Mouse (Mus musculus): ENCODE results near the gene Eif3l. TPM values are rescaled to one million over a fixed set of nuclear protein-coding genes. Genes with fewer than 3 reads are reported as not detected.

The Eif3l gene
- polyA plus RNA-seq, 1 experiment from 2014 or later: 99.3 TPM

DNA sequence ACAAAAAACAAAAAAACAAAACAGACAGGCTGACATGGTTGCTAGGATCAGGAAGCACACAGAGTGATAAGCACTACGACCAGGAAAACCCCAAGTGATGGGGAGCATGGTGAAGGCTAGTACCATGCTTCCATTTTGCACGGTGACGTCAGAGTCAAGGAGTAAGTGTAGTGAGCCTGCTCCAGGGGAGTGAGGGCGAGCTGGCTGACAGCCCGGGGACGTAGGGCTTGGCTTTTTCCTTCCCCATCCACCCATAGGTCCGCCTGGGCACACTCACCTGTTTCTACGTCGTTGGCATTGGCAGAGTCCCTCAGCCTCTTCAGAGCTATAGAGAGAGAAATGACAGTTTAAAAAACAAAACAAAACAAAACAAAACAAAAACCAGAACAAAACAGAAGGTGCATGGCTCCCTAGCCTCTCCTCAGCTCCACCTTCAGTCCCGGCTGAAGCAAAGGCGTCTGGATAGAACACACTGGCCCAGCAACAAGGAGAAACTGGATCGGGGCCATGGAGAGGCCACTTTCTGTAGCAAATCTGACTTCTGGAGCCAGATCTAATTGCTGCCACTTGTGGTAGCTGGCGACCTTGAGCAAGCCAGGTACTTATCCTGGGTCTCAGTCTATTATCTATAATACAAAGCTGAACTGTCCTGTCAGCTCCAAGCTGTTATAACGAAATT is 14.0 kb upstream of the Eif3l start:
- ATAC-seq (no peak), DNase-seq (ENCODE audit: low spot score) (peak; percentile 42)
- no peaks in the 10 kb centered on the region for H3K9me3 ChIP-seq (ENCODE audit: low read length)
- no peak overlapping the region for H3K9ac ChIP-seq (replicated peaks; ENCODE audit: low read depth)
- WGBS: 60% methylated on average over 14 of the region's 14 CpGs
- TF ChIP-seq EP300 (IDR thresholded peaks at IDR 0.05) (no peak), CTCF (IDR thresholded peaks at IDR 0.05) (no peak)
- H3K27me3 ChIP-seq (replicated peaks; ENCODE audit: insufficient read depth, low read length): no peaks in the 10 kb centered on the region
- H3K4me1 ChIP-seq (ENCODE audit: insufficient read depth, low read depth, low read length): no peaks in the 10 kb centered on the region
- peaks cover 4% of the 10 kb centered on the region for H3K36me3 ChIP-seq (ENCODE audit: insufficient read depth, low read length)
- H3K27ac ChIP-seq (ENCODE audit: low read length): peak overlapping the region; percentile 22; the same call in 1 of the 2 replicates
- no peak overlapping the region for H3K4me3 ChIP-seq (ENCODE audit: low read depth, low read length)
- H3K4me2 ChIP-seq (replicated peaks; ENCODE audit: low read depth, low read length): no peak overlapping the region

DNA sequence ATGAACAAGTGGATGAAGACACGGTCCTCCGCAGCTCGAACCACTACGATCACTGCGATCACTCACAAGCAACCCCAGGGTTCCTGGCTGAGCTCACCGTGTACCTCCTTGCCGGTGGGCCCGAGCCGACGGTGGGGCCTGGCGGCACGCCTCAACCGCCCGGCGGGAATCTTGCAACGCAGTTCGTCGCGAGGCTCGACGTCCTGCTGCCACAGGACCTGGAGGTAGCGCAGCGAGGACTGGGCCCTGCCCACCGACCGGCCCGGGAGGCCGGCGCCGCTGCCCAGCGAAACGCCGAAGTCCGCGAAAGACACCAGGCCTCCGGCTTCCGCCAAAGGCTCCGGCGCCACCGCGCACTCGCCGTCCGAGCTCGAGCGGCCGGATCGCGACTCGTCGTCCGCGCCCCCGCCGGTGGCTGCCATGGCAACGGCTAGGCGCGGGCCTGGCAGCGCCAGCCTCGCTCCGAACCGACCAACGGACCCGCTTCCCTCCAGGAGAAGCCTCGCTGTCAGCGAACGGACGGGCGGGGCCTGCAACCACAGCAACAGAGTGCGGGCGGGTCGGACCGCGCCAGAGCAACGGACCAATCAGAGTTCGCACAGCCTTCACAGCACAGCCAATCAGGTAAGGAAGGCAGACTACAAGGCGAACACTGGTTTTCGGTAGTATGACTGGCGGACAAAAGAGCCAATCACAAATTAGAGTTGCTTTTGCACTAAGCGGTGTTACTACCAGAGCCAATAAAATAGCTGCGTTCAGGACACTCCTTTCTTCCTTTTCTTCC is 12.4 kb upstream of the Eif3l start, which contains the start of gene Ankrd54:
Gene Ankrd54, minus strand, starts transcription at position 518 of the 784 bp plus-strand sequence.
- Histone ChIP-seq H3K36me3 (ENCODE audit: insufficient read depth, low read length) (peaks cover 4% of the 10 kb centered on the region; the same call in 1 of the 2 replicates), H3K4me3 (ENCODE audit: low read depth, low read length) (peak within 1 kb of the TSS; percentile 80), H3K27ac (ENCODE audit: low read length) (peak within 1 kb of the TSS; percentile 77), H3K4me1 (ENCODE audit: insufficient read depth, low read depth, low read length) (no peaks in the 10 kb centered on the region), H3K9me3 (ENCODE audit: low read length) (no peaks in the 10 kb centered on the region), H3K27me3 (replicated peaks; ENCODE audit: insufficient read depth, low read length) (no peaks in the 10 kb centered on the region), H3K4me2 (replicated peaks; ENCODE audit: low read depth, low read length) (peak within 1 kb of the TSS; percentile 83), H3K9ac (replicated peaks; ENCODE audit: low read depth) (peak within 1 kb of the TSS; percentile 78)
- DNase-seq (ENCODE audit: low spot score) (peak; percentile 100), ATAC-seq (peak; percentile 99)
- TF ChIP-seq EP300 (IDR thresholded peaks at IDR 0.05): no peak; the same call in 1 of the 2 replicates
- TF ChIP-seq CTCF (IDR thresholded peaks at IDR 0.05): no peak
- 2% methylated on average over 70 of the region's 80 CpGs for WGBS

DNA sequence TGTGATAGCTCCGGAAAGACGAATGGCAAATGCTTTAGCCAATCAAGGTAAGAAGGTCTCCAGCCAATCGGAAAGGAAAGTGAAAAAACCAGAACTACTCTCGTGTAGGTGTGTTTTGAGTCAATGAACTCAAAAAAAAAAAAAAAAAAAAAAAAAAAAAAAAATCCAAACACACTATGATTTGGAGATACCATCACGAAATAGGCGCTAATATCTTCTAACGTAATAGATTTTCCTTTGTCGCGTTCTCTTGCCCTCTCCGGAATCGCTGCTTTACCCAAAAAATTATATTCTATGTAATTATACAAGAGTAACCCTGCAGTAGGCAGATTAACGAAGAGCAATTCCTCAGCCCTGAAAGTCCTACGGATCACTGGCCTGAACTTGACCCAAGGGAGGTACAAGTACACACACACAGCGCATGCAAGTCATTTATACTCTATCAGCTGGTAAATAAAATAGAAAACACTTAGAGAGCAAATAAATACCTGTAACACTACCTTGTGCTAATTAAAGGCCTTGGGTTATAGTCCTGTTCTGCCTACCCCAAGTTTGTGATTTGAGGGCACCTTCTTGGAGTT is 11.7 kb upstream of the Eif3l start:
- Histone ChIP-seq H3K9me3 (ENCODE audit: low read length) (no peaks in the 10 kb centered on the region), H3K9ac (replicated peaks; ENCODE audit: low read depth) (no peak overlapping the region), H3K27me3 (replicated peaks; ENCODE audit: insufficient read depth, low read length) (no peaks in the 10 kb centered on the region), H3K4me2 (replicated peaks; ENCODE audit: low read depth, low read length) (peak overlapping the region; percentile 30; the same call in 1 of the 2 replicates), H3K36me3 (ENCODE audit: insufficient read depth, low read length) (peaks cover 4% of the 10 kb centered on the region; the same call in 1 of the 2 replicates), H3K4me3 (ENCODE audit: low read depth, low read length) (0 out of 2 replicates have a peak overlapping the region, but pooled peaks have one; percentile 11), H3K4me1 (ENCODE audit: insufficient read depth, low read depth, low read length) (no peaks in the 10 kb centered on the region), H3K27ac (ENCODE audit: low read length) (no peak overlapping the region)
- WGBS: 11% methylated on average over 14 of the region's 14 CpGs
- ATAC-seq (no peak), DNase-seq (ENCODE audit: low spot score) (no peak)
- TF ChIP-seq EP300 (IDR thresholded peaks at IDR 0.05) (peak; percentile 37; the same call in 1 of the 2 replicates), CTCF (IDR thresholded peaks at IDR 0.05) (no peak)

DNA sequence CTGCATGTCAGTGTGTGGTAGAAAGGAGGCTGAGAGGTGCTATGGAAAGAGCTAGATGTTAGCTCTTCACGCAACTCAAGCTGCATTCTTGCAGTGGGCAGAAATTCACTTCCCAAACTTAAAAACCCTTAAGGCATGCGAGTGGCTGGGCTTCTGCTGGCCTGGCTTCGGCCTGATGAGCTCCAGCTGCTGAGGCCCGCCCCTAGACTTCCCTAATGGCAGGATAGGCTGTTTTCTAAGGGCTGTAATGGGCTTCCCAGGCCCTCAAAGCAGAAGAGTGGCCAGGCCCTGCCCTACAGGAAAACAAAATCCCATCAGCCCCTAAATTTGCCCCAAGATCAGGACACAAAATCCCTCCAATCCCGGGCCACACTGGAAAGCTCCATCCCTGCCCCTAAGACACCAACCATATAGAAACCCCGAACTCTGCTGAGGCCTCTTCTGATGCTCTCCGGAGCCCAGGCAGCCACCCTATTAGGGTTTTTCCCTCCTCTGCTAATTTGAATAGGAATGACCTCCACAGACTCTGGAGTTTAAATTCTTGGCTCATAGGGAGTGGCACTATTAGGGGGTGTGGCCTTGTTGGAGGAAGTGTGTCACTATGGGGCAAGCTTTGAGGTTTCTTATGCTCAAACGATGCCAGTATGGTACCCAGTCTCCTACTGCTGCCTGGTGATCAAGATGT is 9.8 kb upstream of the Eif3l start:
- Histone ChIP-seq H3K4me3 (ENCODE audit: low read depth, low read length) (no peak overlapping the region), H3K9ac (replicated peaks; ENCODE audit: low read depth) (no peak overlapping the region), H3K9me3 (ENCODE audit: low read length) (no peaks in the 10 kb centered on the region), H3K4me2 (replicated peaks; ENCODE audit: low read depth, low read length) (no peak overlapping the region), H3K36me3 (ENCODE audit: insufficient read depth, low read length) (no peaks in the 10 kb centered on the region), H3K27ac (ENCODE audit: low read length) (0 out of 2 replicates have a peak overlapping the region, but pooled peaks have one; percentile 6), H3K4me1 (ENCODE audit: insufficient read depth, low read depth, low read length) (no peaks in the 10 kb centered on the region), H3K27me3 (replicated peaks; ENCODE audit: insufficient read depth, low read length) (no peaks in the 10 kb centered on the region)
- DNase-seq (ENCODE audit: low spot score): peak; percentile 64
- no peak for TF ChIP-seq EP300 (IDR thresholded peaks at IDR 0.05)
- TF ChIP-seq CTCF (IDR thresholded peaks at IDR 0.05): no peak
- whole genome bisulfite sequencing: 38% methylated on average over 8 of the region's 8 CpGs
- ATAC-seq: no peak

DNA sequence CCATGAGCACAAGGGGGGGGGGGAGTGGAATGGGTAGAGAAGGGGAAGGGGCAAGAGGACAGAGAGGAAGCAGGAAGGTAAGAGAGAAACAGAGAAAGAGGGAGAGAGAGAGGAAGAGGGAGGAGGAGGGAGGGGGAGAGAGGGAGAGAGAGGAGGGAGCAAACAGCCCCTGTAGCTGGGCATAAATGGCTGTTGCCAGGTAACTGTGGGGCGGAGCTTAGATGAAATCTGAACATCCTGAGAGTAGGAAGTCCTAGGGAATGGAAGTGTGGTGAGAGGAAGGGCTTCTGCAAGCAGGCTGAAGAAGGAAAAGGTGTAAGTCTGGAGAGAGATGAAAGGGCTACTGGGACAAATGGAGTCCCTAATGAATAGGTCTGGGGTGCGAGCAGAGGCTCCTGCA is 8.7 kb upstream of the Eif3l start:
- H3K36me3 ChIP-seq (ENCODE audit: insufficient read depth, low read length): no peaks in the 10 kb centered on the region
- DNase-seq (ENCODE audit: low spot score): peak; percentile 23
- H3K27me3 ChIP-seq (replicated peaks; ENCODE audit: insufficient read depth, low read length): no peaks in the 10 kb centered on the region
- WGBS: 21% methylated on average over 2 of the region's 2 CpGs
- no peak overlapping the region for H3K27ac ChIP-seq (ENCODE audit: low read length)
- H3K9ac ChIP-seq (replicated peaks; ENCODE audit: low read depth): no peak overlapping the region
- no peak overlapping the region for H3K4me2 ChIP-seq (replicated peaks; ENCODE audit: low read depth, low read length)
- no peak for ATAC-seq
- H3K4me1 ChIP-seq (ENCODE audit: insufficient read depth, low read depth, low read length): no peaks in the 10 kb centered on the region
- TF ChIP-seq CTCF (IDR thresholded peaks at IDR 0.05): no peak
- TF ChIP-seq EP300 (IDR thresholded peaks at IDR 0.05): no peak
- no peaks in the 10 kb centered on the region for H3K9me3 ChIP-seq (ENCODE audit: low read length)
- H3K4me3 ChIP-seq (ENCODE audit: low read depth, low read length): no peak overlapping the region

All from lung, postnatal 0 days (tissue).